Mouse (Mus musculus) spleen, adult 2 months (tissue): ENCODE results near the gene Fbxl5.

ENCODE experiments used
- CTCF ChIP-seq: fragments of 200-500 bp; IDR thresholded peaks from 2 replicates; pipeline ENCODE4 v1.5.1; 2011; ENCODE audit warnings: mild to moderate bottlenecking, inconsistent platforms; ENCODE audit not compliant: insufficient read depth, insufficient read length, insufficient replicate concordance; ENCODE audit errors: extremely low read depth
- POLR2A ChIP-seq: fragments of 200-500 bp; IDR thresholded peaks from 2 replicates; pipeline ENCODE4 v1.6.1; 2011; ENCODE audit warnings: low read depth, low read length, inconsistent platforms

DNA sequence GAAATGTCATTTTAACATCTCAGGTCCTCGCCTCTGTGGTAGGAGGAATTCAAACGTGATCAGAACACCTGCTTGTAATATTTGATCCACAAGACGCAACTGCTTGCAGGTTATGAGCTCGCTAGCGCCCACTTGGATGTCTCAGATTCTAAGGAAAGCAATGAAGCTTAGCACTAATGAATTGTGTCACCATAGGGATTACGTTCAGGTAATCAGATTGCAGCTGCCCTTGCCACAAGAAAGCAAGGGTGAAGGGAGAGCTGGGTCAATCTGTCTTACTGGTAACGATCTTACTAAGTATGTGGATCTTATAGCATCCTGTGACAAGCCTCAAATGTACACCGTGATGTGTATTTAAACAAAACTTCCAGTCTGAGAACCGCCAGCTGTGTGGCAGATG, 5.9 kb upstream of the Fbxl5 start:
- TF ChIP-seq POLR2A = no peak
- TF ChIP-seq CTCF = no peak
